Mouse (Mus musculus) yolk sac, embryonic 10.5 days (tissue): Measurements from ENCODE around the gene Acadm.

Experiments
- DNase-seq: peaks from one replicate; pipeline ENCODE4 v3.0.0-alpha.2; 2017; ENCODE audit warnings: low spot score

The Acadm gene

GRCm38 (mm10) chr3:153944335-153944990, at the start of gene Acadm:
TSS of gene Acadm (minus strand) at chr3:153944632.
- DNase-seq, result peak; percentile 99

DNA sequence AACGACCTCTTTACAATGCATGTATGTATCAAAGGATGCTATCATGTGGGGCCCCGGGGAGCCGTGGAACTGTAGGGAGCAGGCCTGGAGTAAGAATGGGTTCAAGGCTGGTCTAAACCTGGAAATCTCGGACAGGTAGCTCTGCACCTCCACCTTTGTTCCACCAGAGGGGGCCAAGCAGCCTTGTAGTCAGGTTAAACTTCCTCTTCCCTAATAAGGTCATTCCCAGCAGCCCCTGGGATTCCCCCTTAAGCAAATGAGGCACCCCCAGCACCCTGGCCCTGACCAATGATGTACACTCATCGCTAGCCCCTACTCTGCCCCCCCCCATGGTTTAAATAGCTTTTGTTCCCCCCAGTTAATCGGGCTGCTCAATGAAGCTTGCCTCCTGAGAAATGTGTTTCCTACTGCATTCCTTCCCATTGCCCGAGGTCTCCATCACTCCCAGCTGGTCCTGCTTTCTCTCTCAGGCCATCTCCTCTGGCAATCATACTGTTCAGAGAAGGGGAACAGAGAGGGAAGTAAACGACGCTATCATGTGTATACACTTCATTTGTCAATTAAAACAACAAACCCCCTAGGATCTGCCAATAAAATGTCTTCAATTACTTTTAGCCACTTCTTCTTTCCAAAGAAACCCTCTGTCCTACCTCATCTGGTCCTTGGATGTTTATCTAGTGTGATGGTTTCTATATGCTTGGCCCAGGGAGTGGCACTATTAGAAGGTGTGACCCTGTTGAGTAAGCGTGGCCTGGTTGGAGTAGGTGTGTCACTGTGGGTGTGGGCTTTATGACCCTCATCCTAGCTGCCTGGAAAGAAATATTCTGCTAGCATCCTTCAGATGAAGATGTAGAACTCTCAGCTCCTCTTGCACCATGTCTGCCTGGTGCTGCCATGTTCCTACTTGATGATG, 40.3 kb upstream of the Acadm start:
- DNase-seq, result no peak

DNA sequence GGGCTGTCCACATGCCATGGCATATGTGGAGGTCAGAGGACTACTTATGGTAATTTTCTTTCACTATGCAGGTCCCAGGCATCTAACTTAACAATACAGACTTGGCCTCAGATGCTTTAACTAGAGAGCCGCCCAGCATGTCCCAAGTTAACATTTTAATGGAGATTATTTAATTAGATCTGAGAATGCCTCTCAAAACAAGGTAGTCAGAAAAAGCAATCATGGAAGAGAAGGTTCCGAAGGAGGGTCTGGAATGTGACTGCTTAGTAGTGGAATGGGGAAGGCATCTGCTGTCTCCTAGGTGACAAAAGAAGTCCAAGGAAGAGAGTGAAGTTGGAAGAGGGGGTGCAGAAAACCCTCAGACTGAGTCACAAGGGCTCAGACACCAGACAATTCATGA, 36.2 kb upstream of the Acadm start:
- DNase-seq, result no peak

GRCm38 (mm10) chr3:153975791-153976190, 31.4 kb upstream of the Acadm start:
- DNase-seq, result no peak

- DNase-seq, result no peak
Measured at GRCm38 (mm10) chr3:153975060-153975459, 30.6 kb upstream of the Acadm start.

DNA sequence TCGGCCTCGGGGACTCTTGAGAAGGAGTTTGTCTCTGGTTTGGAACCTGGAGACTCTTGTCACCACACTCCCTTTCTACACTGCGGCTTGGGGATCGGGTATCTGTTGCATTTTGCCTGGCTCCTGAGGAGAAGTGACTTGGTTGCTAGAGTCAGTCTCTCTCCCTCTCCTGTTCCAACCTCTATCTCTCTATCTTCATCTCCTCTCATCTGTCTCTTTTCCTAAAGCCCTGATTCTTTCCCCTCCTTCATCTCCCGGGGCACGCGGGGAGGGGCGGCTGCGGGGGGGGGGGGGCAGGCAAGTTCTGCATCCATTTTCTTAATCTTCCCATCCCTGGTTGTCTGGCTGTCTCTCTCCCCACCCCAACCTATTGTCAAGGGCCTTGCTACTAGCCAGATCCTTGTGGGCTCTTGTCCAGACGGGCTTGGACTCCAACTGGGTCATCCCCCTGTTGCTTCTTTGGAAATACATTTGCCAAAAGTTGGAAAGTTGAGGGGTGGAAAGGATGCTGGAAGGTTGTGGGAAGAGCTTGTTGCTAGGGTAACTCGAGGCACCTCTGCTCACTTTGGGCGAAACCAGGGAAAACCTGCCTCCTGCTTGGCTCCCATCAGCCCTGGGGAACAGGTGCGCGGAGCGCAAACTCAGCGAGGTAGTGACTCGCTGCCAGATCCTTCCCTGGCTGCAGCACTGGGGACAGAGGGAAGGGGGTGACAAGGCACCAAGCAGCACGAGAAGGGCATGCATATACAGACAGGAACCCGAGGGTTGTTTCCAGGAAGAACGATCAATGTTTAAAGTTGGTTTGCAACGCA, 29.7 kb upstream of the Acadm start:
- no peak for DNase-seq

DNA sequence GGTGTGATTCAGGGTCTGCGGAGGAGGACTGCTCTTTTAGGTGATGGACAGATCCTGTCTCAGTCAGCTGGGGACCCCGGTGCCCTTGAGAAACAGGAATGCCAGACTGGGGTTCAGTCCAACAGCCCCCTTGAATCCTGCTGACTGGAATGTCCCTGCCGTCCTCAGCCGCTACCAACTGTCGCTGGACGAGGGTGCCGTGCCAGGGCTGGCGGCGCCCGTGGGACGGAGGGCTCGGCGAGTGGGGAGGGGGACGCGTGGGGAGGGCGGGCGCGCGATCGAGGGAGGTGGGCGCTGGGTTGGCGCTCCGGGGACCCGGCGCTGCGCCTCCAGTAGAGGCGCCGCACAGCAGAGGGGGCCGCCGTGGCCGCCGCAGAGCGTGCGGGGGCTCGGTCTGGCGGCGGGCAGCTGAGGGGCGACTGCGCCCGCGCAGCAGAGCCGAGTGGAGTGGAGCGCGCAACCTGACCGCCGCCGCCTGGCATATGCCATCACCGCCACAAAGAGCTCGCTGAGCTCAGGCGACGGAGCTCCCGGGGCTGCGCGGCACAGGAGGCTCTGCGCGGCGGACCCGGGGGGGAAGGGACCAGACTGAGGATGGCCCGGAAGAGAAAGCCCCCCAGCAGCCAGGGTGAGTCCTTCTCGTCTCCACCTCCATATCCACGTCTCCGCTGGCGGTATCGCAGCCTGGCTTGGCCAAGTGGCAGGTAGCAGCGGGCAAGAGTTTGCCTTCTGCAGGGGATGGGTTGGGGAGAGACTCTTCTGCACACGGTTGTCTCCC, 28.9 kb upstream of the Acadm start, which contains the start of gene Slc44a5:
Gene Slc44a5 (plus strand): TSS at position 266 of the 778 bp plus-strand sequence.
- DNase-seq, result no peak

GRCm38 (mm10) chr3:153969451-153969850, 25.0 kb upstream of the Acadm start:
- DNase-seq, result no peak

- peak; percentile 62 for DNase-seq
Measured at GRCm38 (mm10) chr3:153968549-153968948, 24.1 kb upstream of the Acadm start.

DNA sequence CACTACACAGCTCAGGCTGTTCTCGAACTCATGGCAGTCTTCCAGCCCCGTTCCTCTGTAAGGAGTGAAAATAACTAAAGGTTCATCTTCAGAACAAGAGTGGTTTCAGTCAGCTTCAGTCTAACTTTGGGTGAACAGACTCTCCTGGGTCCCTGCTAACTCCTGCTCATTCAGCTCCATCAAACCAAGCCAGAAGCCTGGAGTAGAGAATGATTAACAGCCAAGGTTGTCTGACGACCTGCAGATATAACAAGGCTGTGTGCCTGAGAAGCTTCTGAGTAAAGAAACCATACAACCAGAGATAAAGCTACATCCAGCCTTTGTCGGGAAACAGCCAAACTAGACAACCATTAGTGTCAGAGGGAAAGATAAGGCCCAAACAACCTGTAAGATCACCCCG, 23.0 kb upstream of the Acadm start:
- DNase-seq, result peak; percentile 64

DNA sequence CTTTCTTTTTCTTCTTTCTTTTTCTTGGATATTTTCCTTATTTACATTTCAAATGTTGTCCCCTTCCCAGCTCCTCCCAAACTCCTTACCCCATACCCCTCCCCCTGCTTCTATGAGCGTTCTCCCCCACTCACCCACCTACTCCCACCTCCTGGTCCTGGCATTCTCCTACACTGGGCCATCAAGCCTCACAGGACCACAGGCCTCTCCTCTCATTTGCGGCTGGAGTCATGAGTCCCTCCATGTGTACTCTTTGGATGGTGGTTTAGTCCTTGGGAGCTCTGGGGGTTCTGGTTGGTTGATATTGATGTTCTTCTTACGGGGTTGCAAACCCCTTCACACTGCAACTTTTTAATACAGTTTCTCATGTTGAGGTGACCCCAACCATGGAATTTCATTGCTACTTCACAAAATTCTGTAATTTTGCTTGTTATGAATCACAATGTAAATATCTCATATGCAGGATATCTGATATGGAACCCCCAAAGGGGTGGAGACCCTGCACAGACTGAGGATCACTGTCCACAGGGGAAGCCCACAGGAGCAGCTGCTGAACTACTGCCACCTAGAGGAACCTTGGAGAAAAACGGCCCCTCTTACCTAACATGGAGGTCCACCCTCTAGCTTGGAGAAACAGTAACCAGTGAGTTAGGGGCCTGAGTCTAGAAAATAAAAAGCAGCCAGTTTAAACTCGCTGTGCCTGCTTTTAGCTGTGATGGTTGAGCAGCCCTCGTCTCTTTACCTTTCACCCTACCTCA, 17.4 kb upstream of the Acadm start:
- no peak for DNase-seq

- DNase-seq, result no peak
Measured at GRCm38 (mm10) chr3:153960884-153961283, 16.5 kb upstream of the Acadm start.

- DNase-seq, result no peak
Measured at GRCm38 (mm10) chr3:153959731-153960207, 15.3 kb upstream of the Acadm start.

- DNase-seq, result no peak
Measured at GRCm38 (mm10) chr3:153959035-153959730, 14.8 kb upstream of the Acadm start.

- peak; percentile 38 for DNase-seq
Measured at GRCm38 (mm10) chr3:153957916-153958315, 13.5 kb upstream of the Acadm start.

GRCm38 (mm10) chr3:153948176-153948575, 3.7 kb upstream of the Acadm start:
- DNase-seq, result no peak

DNA sequence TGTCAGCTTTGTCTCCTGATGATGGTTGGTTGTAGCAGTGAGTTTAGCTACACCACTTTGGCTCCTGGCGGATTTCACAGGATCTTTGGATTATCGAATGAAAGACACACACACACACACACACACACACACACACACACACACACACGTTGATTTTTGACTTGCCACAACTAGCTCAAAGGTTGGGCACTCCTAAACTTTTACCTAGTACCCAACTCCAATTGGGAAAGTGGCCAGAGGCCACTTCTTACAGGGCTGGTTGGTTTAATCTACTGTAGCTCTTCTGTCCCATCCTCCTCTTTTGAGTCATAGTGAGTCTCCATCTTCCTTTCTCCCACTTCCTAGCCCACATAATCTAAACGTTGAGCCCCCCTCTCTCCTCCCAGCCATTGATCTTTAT, 2.8 kb upstream of the Acadm start:
- no peak for DNase-seq

GRCm38 (mm10) chr3:153943901-153944334, 514 bp downstream of the Acadm start:
- DNase-seq, result no peak

DNA sequence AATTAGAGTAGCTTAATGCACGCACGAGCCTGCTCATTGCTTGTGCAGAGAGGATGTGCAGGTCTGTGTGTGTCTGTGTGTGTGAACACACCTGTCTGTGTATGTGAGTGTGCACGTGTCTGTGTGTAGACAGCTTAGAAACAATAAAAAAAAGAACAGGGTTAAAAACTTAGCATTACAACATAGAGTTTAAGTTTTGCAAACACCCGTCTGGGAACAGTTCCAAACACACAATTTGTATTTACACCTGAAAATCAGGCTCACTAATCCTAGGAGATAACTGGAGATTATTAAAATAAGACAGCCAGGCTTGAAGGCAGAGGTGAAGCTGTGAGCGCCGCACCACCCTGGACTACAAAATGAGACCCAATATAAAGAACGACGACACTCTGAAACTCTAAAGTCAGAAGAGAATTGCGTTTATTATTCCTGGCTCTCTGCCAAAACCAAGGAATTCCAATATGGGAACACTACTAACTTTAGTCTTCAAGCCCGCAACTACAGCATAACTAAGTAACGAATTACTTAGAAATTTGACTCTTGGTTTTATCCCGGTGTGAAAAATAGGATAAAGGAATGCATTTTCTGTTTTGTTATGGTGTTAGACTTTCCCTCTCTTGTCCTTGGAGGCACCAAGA, 1.3 kb downstream of the Acadm start:
- no peak for DNase-seq
